Mouse (Mus musculus) mouse embryonic stem cell (cell line): ENCODE measurements around the gene Ggta1.

Experiments
- in situ Hi-C, 2 experiments: fragments of 300-500 bp; cut with MboI; formaldehyde crosslinking; loops; 1 replicate in 1 of 2; 3 replicates in 1 of 2; pipeline ENCODE4 v1.14.3; 2019 to 2020; ENCODE audit warnings: low sequenced_read_pairs in 2 of 2, low pct_unique_long_range_greater_than_20kb in 1 of 2, mixed read lengths in 1 of 2; ENCODE audit not compliant: unreplicated experiment in 1 of 2

Gene Ggta1

DNA sequence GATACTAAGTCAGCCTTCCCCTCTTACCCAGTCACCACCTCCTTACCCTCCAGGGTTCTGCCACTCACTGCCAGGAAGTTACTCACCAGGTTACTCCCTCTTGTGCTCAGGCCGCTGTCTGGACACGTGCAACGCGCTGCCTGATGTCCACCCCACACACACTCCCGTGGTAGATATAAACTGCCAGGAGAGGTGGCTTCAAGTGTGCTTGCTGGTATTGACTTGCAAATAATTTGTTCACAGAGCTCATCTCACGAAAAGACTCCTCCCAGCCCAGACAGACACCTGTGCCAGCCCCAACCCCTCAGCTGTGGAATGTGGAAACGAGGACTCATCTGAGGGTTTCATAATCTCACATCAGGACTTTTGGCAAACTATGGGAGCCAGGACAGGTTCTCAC, 17.4 kb downstream of the Ggta1 start:
- in situ Hi-C loops: no loop called here

DNA sequence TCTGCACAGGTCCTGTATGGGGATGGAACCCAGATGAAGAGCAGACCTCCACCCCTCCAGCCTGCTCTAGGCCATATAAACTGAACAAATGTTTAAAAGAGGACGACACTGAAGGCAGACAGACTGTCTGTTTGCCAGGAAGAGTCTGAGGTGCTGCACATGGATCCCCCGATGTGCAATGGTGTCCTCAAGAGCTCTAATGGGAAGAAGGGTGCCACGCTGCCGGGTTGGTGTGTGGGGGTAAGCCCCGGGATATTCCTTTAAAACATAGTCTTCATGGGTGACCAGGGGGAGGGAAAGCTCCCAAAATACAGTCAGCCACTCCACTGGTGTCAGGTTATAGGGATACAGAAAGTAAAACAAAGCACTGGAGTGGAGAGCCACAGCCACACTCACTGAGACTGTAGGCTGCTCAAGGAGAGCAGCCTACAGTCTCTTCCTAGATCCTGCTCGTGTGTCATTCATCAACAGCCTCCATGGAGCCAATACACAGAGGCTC, 18.2 kb downstream of the Ggta1 start:
- in situ Hi-C loops: no loop called here

DNA sequence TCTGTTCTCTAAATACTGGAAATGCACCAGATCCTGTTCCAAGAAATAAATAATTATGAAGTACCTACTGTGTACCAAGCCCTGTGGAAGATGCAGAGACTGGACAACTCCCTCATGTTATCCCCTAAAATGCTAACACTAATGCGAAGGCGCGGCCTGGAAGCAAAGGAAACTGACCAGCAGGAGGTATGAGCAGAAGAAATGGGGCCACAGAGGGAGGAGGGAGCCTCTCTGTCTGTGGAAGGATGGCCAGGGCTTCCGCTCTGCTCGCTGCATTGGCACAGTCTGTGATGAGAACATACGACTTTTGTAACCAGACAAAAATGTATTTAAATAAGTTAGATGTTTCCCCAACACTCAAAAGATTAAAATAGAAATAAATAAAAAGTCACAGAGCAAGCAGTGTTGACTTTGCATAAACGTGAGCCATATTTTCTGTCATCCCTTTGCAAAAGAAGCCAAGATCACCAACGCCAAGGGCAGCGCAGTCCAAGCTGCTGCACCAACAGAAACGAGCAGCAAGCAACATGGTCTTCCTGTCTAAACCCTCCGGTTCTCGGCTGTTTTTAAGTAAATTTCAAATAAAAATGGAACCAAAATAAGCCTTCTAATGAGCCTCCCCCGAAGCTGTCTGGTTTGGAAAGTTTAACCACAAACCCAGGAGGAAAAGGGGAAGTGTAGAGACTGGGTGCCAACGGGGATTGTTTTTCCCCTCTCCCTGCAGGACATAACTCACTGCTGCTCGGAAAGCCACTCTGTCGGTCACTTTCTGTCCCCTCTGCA, 18.9 kb downstream of the Ggta1 start:
- in situ Hi-C loops: no loop called here

DNA sequence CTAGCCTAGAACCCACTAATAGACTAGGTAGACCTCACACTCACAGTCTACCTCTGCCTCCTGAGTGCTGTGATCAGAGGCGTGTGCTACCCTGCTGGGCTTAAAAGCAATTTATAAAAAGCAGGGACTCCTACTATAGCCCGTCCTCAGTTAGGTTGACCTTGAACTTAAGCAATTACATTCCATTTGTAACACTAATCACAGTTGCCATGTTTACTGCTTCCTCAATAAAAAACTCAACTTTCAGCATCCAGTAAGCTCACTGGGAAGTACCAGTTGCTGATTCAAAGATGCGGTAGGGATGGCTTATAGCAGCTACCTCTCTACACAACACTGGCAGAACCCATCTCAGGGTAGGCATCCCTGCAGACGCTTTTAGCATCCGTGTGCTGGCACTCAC, 19.7 kb downstream of the Ggta1 start:
- in situ Hi-C loops: no loop called here

DNA sequence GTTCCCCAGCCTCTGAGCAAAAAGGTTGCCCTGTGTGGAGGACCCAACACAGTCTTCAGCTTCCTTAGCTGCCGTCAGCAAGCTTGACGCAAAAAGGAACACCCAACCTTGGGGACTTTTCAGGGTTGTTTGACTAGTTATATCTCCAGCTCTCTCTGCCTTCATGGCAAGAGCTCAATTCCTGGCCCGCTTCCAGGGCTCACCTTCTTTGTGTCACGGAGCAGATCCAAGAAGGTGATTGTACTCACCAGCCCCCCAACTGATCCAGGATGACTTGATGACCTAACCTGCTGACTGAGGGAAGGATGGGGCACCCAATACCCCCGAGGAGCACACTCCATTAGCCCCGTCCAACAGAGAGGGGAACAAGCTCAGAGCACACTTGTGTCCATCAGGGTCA, 21.0 kb downstream of the Ggta1 start:
- in situ Hi-C loops: no loop called here

DNA sequence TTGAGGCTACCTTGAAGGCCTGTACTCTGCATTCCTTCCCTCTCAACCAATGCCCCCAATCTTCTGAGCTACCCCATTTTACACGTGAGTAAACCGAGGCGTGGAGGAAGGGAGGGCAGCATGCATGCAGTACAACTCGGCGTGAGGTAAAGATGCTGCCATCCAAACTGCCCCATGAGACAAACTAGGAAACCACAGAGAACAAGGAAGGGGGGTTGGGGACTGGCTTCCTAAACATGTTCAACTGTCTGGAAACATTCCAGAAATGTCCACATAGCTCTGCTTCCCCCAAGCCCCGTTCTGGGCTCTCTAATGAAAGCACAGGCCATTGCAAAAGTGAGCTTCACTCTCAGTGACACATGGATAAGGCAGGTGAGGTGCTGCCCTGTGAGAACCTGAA, 21.6 kb downstream of the Ggta1 start:
- in situ Hi-C loops: no loop called here

DNA sequence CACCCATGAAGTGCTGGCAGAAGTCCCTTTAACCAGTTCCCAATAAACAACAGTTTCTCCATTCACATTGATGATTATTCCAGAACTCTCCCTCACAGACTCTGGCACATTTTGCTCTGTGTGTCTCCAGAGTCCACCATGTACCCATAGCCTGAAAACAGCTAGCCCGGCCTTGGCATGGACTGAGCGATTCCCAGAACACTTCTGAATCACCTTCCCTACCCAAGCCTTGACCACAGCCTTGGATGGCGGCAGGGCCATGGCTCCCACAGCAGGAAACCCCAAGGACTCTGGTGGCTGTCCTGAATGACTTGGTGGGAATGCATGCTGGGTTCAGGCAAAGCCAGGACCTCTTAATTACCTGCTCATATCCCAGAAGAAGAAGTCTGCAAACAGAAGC, 22.6 kb downstream of the Ggta1 start:
- in situ Hi-C loops: no loop called here

DNA sequence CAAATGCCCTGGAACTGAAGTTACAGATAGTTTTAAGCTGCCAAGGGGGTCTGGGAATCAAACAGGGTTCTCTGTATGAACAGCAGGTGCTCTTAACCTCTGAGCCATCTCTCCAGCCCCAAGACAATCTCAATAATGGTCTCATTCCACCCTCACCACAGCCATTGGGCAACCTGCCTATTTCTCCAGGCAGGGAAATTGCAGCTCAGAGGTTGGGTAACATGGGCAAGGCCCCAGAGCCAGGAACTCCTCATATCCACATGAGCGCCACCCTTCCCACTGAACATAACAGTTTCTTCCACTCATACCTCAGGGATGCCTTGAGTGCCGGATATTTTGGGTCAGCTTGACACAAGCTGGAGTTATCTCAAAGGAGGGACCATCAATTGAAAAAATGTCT, 25.2 kb downstream of the Ggta1 start:
- in situ Hi-C loops: no loop called here

DNA sequence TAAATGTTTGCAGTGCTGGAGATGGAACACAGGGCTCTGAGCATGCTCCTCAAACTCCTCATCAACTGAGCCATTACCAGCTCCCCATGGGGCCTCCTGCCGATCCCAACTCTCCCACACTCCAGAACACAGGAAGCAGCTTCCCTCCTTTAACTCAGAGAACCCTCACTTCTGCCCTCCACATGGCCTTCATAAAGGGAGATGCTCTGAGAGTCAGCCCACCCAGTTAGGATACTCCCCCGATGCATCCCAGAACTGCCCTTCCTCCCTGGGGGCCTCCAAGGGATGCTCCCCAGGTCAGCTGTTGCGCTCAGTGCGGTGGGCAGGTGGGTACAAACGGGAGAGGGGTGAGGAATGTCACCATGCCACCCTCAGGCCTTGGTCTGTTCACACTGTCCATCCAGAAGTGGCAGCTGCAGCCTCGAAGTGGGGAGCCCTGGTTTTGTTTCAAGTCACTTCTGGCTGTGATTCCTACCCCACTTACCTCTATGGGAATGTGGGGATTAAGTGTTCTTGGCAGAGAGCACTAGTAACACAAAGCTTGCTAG, 28.4 kb downstream of the Ggta1 start:
- in situ Hi-C loops: no loop called here

DNA sequence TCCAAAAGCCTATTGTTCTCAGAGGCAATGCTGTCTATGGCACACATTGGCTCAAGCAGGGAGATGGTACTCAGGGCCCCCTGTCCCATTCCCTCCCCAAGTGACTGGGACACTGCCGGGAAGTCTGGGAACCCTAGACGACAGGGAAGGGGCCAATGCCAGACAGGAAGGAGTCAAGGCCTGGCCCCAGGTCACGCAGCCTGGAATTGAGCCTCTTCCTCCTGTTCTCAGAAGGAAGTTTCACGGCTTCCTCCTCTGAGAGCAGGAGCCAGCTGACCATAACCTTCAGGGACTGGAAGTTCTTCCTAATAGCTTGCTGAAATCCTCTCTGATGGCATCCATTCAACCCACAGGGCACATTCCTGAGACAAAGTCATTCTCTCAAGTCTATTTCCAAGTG, 29.6 kb downstream of the Ggta1 start:
- in situ Hi-C loops: no loop called here

DNA sequence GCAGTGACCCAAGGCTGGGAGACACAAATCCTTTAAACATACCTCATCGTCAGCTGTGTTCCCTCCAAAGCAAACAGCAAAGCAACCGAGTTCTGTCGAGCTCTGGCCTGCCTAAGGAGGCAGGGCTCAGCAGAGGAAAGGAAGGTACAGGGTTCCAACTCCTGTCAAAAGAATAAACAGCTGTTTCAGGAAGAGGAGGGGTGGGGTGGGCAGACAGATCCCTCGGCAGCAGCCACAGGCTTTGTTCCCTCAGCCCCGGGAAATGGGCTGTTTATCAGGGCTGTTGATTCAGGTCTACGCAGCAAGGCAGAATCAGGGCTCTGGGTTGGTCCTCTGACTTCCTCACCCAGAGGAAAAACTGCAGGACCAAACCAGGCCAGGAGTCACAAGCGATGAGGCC, 30.6 kb downstream of the Ggta1 start:
- in situ Hi-C loops: no loop called here

DNA sequence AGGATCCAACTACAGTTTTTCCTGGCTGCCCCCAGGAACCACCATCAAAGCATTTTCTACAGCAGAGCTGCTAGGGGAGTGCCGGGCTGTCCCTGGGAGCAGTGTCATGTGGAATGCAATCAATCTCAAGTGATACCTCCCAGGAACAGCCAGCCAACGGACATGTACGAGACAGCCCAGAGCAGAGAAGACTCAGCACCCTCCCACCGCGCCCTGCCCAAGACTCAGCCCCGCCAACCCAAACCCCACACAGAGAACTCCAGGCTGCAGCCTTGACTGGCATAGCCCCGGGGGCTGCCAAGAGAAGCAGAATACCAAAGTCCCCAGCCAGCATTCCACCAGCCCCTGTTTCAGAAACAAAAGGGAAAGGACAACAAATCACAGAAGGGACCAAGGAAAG, 31.0 kb downstream of the Ggta1 start:
- in situ Hi-C loops: no loop called here

DNA sequence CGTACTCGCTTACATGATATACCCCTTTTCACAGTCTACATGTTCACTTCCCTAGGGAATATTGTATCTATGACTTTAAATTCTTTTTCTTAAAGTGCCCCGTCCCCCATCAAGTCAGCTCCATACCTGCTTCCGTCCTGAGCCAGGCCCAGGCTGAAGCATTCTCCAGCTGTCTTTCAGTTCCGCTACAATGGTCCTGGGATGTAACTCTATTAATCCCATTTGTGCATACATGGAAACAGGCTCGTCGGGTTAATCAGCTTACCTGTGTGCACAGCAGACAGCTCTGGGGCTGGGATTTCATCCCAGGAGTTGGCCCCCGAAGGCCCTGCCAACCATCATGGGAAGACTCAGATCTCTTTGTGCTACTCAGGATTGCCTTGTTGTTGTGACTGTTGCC, 32.2 kb downstream of the Ggta1 start:
- in situ Hi-C loops: no loop called here

DNA sequence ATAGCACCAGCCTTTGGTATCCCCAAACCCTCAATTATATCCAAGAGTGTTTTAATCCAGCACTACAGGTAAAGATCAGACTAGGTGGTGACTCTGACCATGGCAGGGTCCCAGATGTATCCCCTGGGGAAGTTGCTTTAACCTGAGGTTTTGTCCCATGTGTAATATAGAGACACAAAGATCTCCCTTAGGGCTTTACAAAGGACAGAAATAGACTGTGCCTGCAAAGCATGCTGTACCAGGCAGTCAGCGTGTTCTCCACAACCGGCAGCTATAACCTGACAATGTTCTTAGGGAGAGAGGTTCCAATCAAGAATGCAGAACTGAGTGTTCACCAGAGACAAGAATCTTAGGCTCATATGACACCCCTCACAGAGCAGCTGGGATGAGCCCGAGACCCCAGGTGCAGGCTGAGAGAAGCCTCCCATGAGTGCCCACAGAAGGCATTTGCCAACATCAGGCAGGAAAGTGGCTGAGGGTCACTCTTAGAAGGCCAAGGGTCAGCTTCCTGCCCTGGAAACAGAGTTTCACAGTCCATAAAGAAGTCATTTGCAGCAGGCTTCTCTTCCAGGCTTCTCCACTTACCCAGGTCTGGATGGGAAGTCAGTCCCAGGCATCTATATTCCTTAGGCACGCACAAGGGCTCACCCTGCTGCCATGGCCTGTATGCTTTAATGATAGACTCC, 34.3 kb downstream of the Ggta1 start:
- in situ Hi-C loops: no loop called here

DNA sequence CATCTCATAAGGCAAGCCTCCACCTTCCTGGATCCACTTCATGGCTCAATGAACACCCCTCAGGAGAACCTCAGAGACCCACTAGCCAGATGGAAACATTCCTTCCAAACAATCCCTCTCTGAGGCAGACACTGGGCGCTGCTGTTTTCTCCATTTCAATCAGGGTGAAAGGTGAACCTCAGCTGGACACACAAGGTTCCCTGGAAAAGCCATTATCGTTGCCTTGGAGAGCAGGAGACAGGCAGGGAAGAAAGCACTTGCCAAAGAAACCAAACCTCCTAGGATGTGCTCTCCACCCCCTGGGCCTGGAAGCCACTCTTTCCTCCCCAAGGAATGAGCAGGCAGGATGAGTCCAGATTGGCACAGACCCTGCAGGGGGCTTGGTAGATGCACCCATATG, 35.5 kb downstream of the Ggta1 start:
- in situ Hi-C loops: no loop called here

DNA sequence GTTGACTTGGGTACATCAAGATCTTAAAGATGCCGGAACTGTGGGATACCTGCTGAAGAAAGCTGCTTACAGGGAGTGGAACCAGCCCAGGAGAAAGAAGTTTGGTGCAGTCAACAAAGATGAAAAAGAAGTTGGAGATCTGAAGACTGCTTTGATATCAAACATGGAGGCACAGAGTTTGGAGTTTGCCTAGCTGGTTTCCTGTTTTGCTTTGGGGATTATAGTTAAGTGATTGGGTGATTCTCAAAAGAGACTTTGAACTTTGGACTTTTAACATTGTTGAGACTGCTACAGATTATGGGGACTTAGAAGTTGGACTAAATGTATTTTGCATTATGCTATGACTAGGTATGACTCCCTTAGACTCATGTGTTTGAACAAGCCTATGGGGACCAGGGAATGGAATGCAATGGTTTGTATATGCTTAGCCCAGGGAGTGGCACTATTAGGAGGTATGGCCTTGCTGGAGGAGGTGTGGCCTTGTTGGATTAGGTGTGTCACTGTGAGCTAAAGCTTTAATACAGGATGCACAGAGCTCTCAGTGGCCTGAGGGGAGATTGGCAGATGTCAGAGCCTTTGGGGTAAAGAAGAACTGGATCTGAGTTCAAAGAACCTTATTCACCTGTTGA, 39.2 kb downstream of the Ggta1 start:
- in situ Hi-C loops: no loop called here

DNA sequence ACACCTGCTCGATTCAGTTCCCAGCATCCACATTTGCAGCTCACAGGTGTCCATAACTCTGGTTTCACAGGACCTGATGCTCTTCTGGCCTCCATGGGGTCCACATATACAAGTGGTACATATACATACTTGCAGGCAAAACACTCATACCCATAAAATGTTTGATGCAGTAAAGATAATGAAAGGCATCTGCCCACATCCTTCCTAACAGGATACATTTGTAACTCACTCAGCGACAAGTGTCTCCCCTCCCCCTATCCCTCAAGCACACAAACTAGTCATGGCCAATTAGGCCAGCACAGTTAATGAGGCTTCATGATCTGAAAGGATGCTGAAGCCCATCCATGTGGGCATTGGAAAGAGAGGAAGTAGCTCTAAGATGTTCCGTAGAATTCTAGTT, 40.6 kb downstream of the Ggta1 start:
- in situ Hi-C loops: no loop called here

DNA sequence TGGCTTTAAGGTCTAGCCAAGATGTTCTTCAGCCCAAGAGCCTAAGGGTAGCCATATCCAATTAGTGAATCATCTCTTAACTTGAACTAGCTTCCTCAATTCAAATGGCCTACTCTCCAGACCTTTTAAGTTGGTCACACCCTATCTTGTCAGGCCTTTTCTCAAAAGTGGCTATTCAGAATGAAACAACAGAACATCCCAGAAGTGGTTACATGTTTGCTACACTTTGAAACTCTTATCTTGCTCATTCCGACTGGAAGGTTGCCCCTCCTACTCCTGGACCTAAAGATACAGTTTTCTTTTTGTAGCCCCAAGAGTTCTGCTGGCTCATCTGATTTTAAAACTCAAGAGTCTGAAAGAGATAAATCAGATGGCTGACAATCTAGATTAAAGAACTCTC, 42.4 kb downstream of the Ggta1 start:
- in situ Hi-C loops: no loop called here

DNA sequence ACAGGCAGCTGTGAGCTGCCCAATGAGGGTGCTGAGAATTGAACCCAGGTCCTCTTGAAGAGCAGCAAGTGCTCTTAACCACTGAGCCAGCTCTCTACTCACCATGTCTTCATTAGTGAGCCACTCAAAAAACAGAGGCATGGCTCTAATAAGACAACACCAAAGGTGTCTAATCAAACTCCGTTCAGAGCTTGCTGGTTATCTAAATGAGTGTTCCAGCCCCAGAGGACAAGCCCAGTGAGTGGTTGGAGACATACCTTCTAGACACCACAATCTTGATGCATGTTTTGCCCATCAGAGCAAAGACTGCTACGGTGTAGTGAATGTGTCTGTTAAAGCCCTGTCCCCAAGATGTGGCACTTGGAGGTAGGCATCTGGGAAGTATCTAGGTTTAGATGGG, 43.4 kb downstream of the Ggta1 start:
- in situ Hi-C loops: no loop called here
